Comparison of ENCODE assay signal across 8 mouse cellular contexts in genomic region chr5:27075131-27075591, GRCm38 (mm10).
A peak's percentile ranks its signal among the peaks of the same experiment; 100 is the strongest.
DNase-seq lines count a peak whose midpoint lies in the region; TF ChIP-seq lines count a peak whose summit lies in the region.

No protein-coding gene starts in this region.

- TF ChIP-seq RAD21 in MEL (IDR thresholded peaks at IDR 0.05; ENCODE audit: low read depth, low read length), result peak; percentile 1

- H3K9me3 ChIP-seq in MEL (replicated peaks; ENCODE audit: insufficient read depth, low read length), result no peaks in the 10 kb centered on the region

- no peaks in the 10 kb centered on the region for H3K27me3 ChIP-seq in MEL (ENCODE audit: control insufficient read depth in 1 of 2, insufficient read depth in 2 of 2, low read length in 2 of 2)

- no peak overlapping the region for H3K27ac ChIP-seq in MEL (ENCODE audit: control insufficient read depth, low read depth, low read length)

- peak; percentile 6 to 17 (median 12); a peak in 1 of 6 replicates for TF ChIP-seq CTCF in MEL (IDR thresholded peaks at IDR 0.05 in 2 of 3, conservative IDR thresholded peaks at IDR 0.05 in 1 of 3; ENCODE audit: control insufficient read depth in 1 of 3, insufficient read depth in 1 of 3, low read depth in 2 of 3, low read length in 3 of 3, poor library complexity in 1 of 3, severe bottlenecking in 1 of 3)

- no peaks in the 10 kb centered on the region for H3K36me3 ChIP-seq in MEL (ENCODE audit: control insufficient read depth in 1 of 2, insufficient read depth in 2 of 2, low read length in 2 of 2)

- no peaks in the 10 kb centered on the region for H3K4me1 ChIP-seq in MEL (ENCODE audit: control insufficient read depth in 1 of 2, insufficient read depth in 2 of 2, low read length in 2 of 2)

- DNase-seq in 3T3-L1 (ENCODE audit: low read depth, low spot score) (peak; percentile 31), MEL (ENCODE audit: low read depth, low spot score) (peak; percentile 3)
- peak; percentile 87 to 88 for DNase-seq in cerebellum, postnatal 10 days
- DNase-seq in frontal cortex, postnatal 14 days (ENCODE audit: low spot score in 2 of 2), result peak; percentile 39 to 68
- peak; percentile 48 to 52 for DNase-seq in kidney, postnatal 4 days
- peak; percentile 18 for DNase-seq in lung, postnatal 36 days
- peak; percentile 62 for DNase-seq in right cerebral cortex, postnatal 14 days
- DNase-seq in urinary bladder, postnatal 4 days (ENCODE audit: low spot score in 2 of 2), result no peak

- H3K9ac ChIP-seq in MEL (ENCODE audit: control insufficient read depth, low read depth, low read length, poor library complexity, severe bottlenecking), result no peak overlapping the region

- no peak for TF ChIP-seq POLR2A in MEL (IDR thresholded peaks at IDR 0.05; ENCODE audit: control insufficient read depth in 1 of 2, insufficient read depth in 1 of 2, low read depth in 1 of 2, low read length in 2 of 2, poor library complexity in 1 of 2)

- TF ChIP-seq EP300 in MEL (IDR thresholded peaks at IDR 0.05; ENCODE audit: low read depth in 1 of 2, low read length in 2 of 2), result no peak

- H3K79me2 ChIP-seq in MEL (ENCODE audit: control insufficient read depth, insufficient read depth, low read length, poor library complexity), result no peaks in the 10 kb centered on the region

- H3K4me3 ChIP-seq in MEL (ENCODE audit: control insufficient read depth in 1 of 2, insufficient read depth in 1 of 2, low read depth in 2 of 2, low read length in 2 of 2), result no peak overlapping the region

TF ChIP-seq in MEL, 35 proteins besides CTCF, POLR2A, EP300 and RAD21:
- no peak for TF ChIP-seq POLR2AphosphoS2 (IDR thresholded peaks at IDR 0.05; ENCODE audit: low read length)
- TF ChIP-seq CHD1 (IDR thresholded peaks at IDR 0.05; ENCODE audit: low read depth, low read length), result no peak
- no peak for TF ChIP-seq MYC (IDR thresholded peaks at IDR 0.05; ENCODE audit: low read depth, low read length)
- no peak for TF ChIP-seq GATA1 (IDR thresholded peaks at IDR 0.05; ENCODE audit: low read depth, low read length)
- TF ChIP-seq ZMIZ1 (IDR thresholded peaks at IDR 0.05; ENCODE audit: low read depth, low read length), result no peak
- TF ChIP-seq TCF12 (IDR thresholded peaks at IDR 0.05; ENCODE audit: low read depth, low read length), result no peak
- TF ChIP-seq ZKSCAN1 (IDR thresholded peaks at IDR 0.05; ENCODE audit: low read depth, low read length), result no peak
- TF ChIP-seq POLR2AphosphoS5 (IDR thresholded peaks at IDR 0.05; ENCODE audit: borderline replicate concordance, low read depth, low read length), result no peak
- TF ChIP-seq USF1 (IDR thresholded peaks at IDR 0.05; ENCODE audit: low read depth, low read length), result no peak
- TF ChIP-seq NRF1 (IDR thresholded peaks at IDR 0.05; ENCODE audit: insufficient read depth, low read depth, low read length, poor library complexity, severe bottlenecking), result no peak

Comparison
In these comparisons a context has a peak if more than half of its experiments do, and no peak if none do; other contexts are left out.
1. DNase-seq: peak in 3T3-L1 (single experiment), MEL (single experiment), cerebellum, postnatal 10 days (2 of 2), frontal cortex, postnatal 14 days (2 of 2), kidney, postnatal 4 days (2 of 2), lung, postnatal 36 days (single experiment) and right cerebral cortex, postnatal 14 days (single experiment); none in urinary bladder, postnatal 4 days (0 of 2).